Mouse (Mus musculus) embryonic facial prominence, embryonic 15.5 days (tissue): ENCODE measurements around the gene Tbl1x. TPM values are rescaled to one million over a fixed set of nuclear protein-coding genes. Genes with fewer than 3 reads are reported as not detected.

Source experiments
- ATAC-seq: fragments of 200-750 bp; cut with Nextera tagmentation; 2 replicates; pipeline ENCODE4 v1.8.0; 2017; ENCODE audit warnings: low read depth, moderate TSS enrichment; ENCODE audit not compliant: insufficient number of reproducible peaks, low FRiP score, low TSS enrichment
- H3K27ac ChIP-seq: fragments of 300-500 bp; sonication (generic); replicated peaks from 2 replicates; pipeline ENCODE4 v1.5.1; 2015; ENCODE audit warnings: mild to moderate bottlenecking, inconsistent platforms
- H3K27me3 ChIP-seq: fragments of 300-500 bp; sonication (generic); 2 replicates; pipeline ENCODE4 v1.6.1; 2015; ENCODE audit warnings: inconsistent platforms
- H3K36me3 ChIP-seq: fragments of 300-500 bp; sonication (generic); 2 replicates; pipeline ENCODE4 v1.6.1; 2015; ENCODE audit warnings: mild to moderate bottlenecking, inconsistent platforms
- H3K4me1 ChIP-seq: fragments of 300-500 bp; sonication (generic); 2 replicates; pipeline ENCODE4 v1.6.1; 2015; ENCODE audit warnings: inconsistent platforms
- H3K4me2 ChIP-seq: fragments of 300-500 bp; sonication (generic); replicated peaks from 2 replicates; pipeline ENCODE4 v1.6.1; 2015; ENCODE audit warnings: mild to moderate bottlenecking, inconsistent platforms
- H3K4me3 ChIP-seq: fragments of 300-500 bp; sonication (generic); replicated peaks from 2 replicates; pipeline ENCODE4 v1.5.1; 2015; ENCODE audit warnings: mild to moderate bottlenecking, inconsistent platforms
- H3K9ac ChIP-seq: fragments of 300-500 bp; sonication (generic); 2 replicates; pipeline ENCODE4 v1.6.1; 2015; ENCODE audit warnings: inconsistent platforms
- H3K9me3 ChIP-seq: fragments of 300-500 bp; sonication (generic); replicated peaks from 2 replicates; pipeline ENCODE4 v1.6.1; 2016; ENCODE audit warnings: inconsistent platforms
- WGBS: fragments of 180-500 bp; shearing (Covaris S2); methylation state at CpG from one replicate; pipeline ENCODE4 v1.1.7; 2015; 5-methylcytosine and 5-hydroxymethylcytosine counted together
- polyA plus RNA-seq: library from polyadenylated mRNA; unstranded; fragments of >200 nt; fragmentation: Nextera tagmentation; extraction: Ambion mirVana; gene quantifications from 2 replicates; pipeline ENCODE4 v1.2.1, GENCODE M21; 2015

Gene Tbl1x
- polyA plus RNA-seq, 1 experiment from 2014 or later: 67.1 TPM

- H3K4me3 ChIP-seq: no peak overlapping the region
- H3K4me2 ChIP-seq: no peak overlapping the region
- H3K4me1 ChIP-seq: no peaks in the 10 kb centered on the region
- no peak overlapping the region for H3K9ac ChIP-seq
- no peaks in the 10 kb centered on the region for H3K36me3 ChIP-seq
- no peaks in the 10 kb centered on the region for H3K9me3 ChIP-seq
- no peak for ATAC-seq
- 59% methylated on average over 3 of the region's 3 CpGs for WGBS
- H3K27ac ChIP-seq: no peak overlapping the region
- no peaks in the 10 kb centered on the region for H3K27me3 ChIP-seq
These were observed 66.3 kb downstream of the Tbl1x start for GRCm38 (mm10) chrX:77577108-77577507.

DNA sequence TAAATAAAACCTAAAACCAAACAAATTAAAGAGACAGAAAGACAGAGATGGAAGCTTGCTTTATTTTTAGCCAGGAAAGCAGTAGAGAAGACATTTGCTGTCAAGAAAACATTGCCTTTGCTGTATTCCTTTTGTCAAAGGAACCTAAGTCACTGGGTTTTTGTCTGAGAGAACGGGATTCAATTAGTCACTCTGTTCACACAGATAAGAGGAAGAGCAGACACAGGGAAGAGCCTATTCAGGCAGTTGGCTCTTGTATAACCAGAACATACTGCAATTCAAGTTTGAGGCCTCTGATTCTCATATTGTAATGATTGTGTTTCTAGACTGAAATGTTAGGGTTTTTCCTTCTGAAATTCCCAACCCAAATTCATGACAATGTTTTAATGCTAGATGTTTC, 67.4 kb downstream of the Tbl1x start:
- H3K27me3 ChIP-seq: no peaks in the 10 kb centered on the region
- H3K36me3 ChIP-seq: no peaks in the 10 kb centered on the region
- no peaks in the 10 kb centered on the region for H3K4me1 ChIP-seq
- H3K4me3 ChIP-seq: no peak overlapping the region
- ATAC-seq: no peak
- no peak overlapping the region for H3K27ac ChIP-seq
- 70% methylated on average over 1 of the region's 1 CpGs for WGBS
- no peak overlapping the region for H3K4me2 ChIP-seq
- H3K9ac ChIP-seq: no peak overlapping the region
- H3K9me3 ChIP-seq: no peaks in the 10 kb centered on the region

GRCm38 (mm10) chrX:77579964-77580363, 69.2 kb downstream of the Tbl1x start:
- Histone ChIP-seq H3K9me3 (no peaks in the 10 kb centered on the region), H3K4me3 (no peak overlapping the region), H3K27me3 (no peaks in the 10 kb centered on the region), H3K4me2 (no peak overlapping the region), H3K9ac (no peak overlapping the region), H3K27ac (no peak overlapping the region), H3K36me3 (no peaks in the 10 kb centered on the region), H3K4me1 (no peaks in the 10 kb centered on the region)
- no peak for ATAC-seq
- WGBS: 67% methylated on average over 4 of the region's 4 CpGs

GRCm38 (mm10) chrX:77585974-77586373, 75.2 kb downstream of the Tbl1x start:
- Histone ChIP-seq H3K4me1 (no peaks in the 10 kb centered on the region), H3K9me3 (no peaks in the 10 kb centered on the region), H3K27ac (no peak overlapping the region), H3K4me2 (no peak overlapping the region), H3K36me3 (no peaks in the 10 kb centered on the region), H3K9ac (no peak overlapping the region), H3K4me3 (no peak overlapping the region), H3K27me3 (no peaks in the 10 kb centered on the region)
- ATAC-seq: no peak
- 85% methylated on average over 2 of the region's 2 CpGs for WGBS

DNA sequence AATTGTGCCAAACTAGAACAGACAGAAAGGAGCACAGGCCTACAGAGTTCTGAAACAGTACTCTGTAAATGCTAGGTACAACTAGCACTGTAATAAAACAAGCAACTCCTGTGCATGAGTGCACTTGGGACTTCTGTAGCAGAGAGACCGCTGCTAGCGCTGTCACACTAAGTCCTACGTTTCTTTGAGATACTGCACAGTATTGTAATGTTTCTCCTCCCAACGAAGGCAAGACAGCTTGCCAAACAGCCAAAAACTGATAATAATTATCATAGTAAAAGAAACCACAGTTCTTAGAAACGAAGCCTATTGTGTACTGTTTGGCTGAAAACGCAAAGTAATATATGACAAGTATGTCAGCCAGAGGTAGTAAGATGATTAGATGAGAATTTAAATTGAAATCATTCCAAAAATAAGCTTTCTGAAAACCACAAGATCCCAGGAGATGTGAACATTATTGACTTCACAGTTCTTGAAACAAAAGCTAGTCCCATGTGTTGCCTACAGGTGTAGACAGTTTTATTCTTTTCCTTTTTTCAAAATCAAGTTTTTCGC, 83.9 kb downstream of the Tbl1x start:
- H3K4me1 ChIP-seq: no peaks in the 10 kb centered on the region
- H3K27ac ChIP-seq: no peak overlapping the region
- H3K27me3 ChIP-seq: no peaks in the 10 kb centered on the region
- H3K9ac ChIP-seq: no peak overlapping the region
- 67% methylated on average over 7 of the region's 7 CpGs for WGBS
- H3K4me2 ChIP-seq: no peak overlapping the region
- no peaks in the 10 kb centered on the region for H3K9me3 ChIP-seq
- H3K36me3 ChIP-seq: no peaks in the 10 kb centered on the region
- H3K4me3 ChIP-seq: no peak overlapping the region
- ATAC-seq: no peak

- no peaks in the 10 kb centered on the region for H3K4me1 ChIP-seq
- H3K27ac ChIP-seq: no peak overlapping the region
- H3K4me3 ChIP-seq: no peak overlapping the region
- no peak for ATAC-seq
- no peaks in the 10 kb centered on the region for H3K36me3 ChIP-seq
- H3K9ac ChIP-seq: no peak overlapping the region
- H3K4me2 ChIP-seq: no peak overlapping the region
- H3K27me3 ChIP-seq: no peaks in the 10 kb centered on the region
- H3K9me3 ChIP-seq: no peaks in the 10 kb centered on the region
These were observed 86.9 kb downstream of the Tbl1x start for GRCm38 (mm10) chrX:77597674-77598073.

GRCm38 (mm10) chrX:77598736-77599135, 87.9 kb downstream of the Tbl1x start:
- no peak for ATAC-seq
- Histone ChIP-seq H3K4me1 (no peaks in the 10 kb centered on the region), H3K4me3 (no peak overlapping the region), H3K4me2 (no peak overlapping the region), H3K9me3 (no peaks in the 10 kb centered on the region), H3K9ac (no peak overlapping the region), H3K36me3 (no peaks in the 10 kb centered on the region), H3K27ac (no peak overlapping the region), H3K27me3 (no peaks in the 10 kb centered on the region)
- WGBS: 67% methylated on average over 2 of the region's 2 CpGs

DNA sequence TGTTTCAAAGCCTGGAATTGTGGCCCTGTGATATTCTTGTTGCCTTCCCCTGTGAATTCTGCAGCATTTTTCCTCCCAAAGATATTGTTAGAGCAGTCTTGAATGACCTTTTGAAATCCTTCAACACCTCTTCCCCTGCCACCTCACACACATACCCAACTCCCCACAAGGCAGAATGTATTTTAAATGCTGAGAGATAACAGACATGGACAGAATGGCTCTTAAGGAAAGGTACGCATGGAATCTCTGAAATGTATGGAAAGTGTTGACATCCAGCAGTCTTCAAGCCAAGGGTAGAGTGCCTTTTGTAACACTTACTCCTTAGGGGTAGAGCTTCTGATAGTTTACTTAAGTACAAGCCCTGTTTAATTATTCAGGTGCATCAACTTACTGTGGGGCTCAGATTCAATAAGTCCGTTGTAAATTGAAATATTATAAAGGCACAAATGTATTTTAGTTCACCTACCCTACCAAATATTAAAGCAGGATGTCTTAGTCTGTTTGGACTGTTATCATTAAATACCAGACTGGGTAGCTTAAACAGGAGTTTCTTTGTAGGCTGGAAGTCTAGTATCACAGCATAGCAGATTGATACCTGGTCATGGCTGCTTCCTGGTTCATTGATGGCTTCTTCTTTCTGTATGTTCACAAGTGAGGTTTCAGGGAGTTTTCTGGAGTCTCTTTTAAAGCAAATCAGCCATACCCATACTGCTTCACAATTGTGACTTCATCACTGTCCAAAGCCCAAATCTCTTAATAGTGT, 92.9 kb downstream of the Tbl1x start:
- H3K4me1 ChIP-seq: no peaks in the 10 kb centered on the region
- H3K36me3 ChIP-seq: no peaks in the 10 kb centered on the region
- 83% methylated on average over 2 of the region's 2 CpGs for WGBS
- H3K4me2 ChIP-seq: no peak overlapping the region
- no peaks in the 10 kb centered on the region for H3K9me3 ChIP-seq
- ATAC-seq: no peak
- H3K4me3 ChIP-seq: no peak overlapping the region
- H3K27me3 ChIP-seq: no peaks in the 10 kb centered on the region
- no peak overlapping the region for H3K27ac ChIP-seq
- no peak overlapping the region for H3K9ac ChIP-seq

GRCm38 (mm10) chrX:77607488-77607887, 96.7 kb downstream of the Tbl1x start:
- Histone ChIP-seq H3K9me3 (no peaks in the 10 kb centered on the region), H3K4me3 (no peak overlapping the region), H3K27ac (no peak overlapping the region), H3K4me1 (no peaks in the 10 kb centered on the region), H3K9ac (no peak overlapping the region), H3K4me2 (no peak overlapping the region), H3K27me3 (no peaks in the 10 kb centered on the region), H3K36me3 (no peaks in the 10 kb centered on the region)
- WGBS: 69% methylated on average over 1 of the region's 1 CpGs
- ATAC-seq: no peak

DNA sequence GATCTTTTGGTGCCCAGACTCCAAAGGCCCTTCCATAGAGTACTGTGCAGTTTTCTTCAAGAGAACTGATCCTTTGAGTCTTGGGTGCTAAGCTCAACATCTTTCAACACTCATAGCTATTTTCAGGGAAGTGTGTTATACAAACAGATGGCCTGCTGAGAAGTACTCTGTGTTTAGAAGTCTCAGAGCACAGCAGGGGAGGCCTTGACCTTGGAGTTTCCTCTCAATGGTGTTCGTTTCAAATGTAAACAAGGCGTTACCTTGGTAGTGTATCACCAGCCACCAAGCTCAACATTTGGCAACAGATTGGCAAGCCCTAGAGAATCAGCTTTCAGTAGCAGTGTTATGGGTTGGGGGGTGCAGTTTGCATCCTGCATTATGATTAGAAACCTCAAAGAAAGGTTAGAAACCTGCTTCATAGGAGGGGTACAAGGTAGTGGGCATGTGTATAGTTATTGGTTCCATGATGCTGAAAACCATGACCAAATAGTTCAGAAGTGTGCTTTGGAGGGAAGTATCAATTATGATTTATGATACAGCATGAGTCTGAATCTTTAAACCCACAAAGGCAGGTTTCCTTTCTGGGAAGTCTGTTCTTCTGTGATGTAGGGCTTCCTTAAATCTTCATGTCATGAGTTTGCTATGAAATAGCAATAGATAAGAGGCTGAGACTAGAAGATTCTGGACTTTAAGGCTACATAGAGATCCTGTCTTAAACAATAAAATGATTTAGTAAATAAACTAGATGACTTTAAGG, 98.3 kb downstream of the Tbl1x start:
- Histone ChIP-seq H3K4me3 (no peak overlapping the region), H3K9me3 (no peaks in the 10 kb centered on the region), H3K4me2 (no peak overlapping the region), H3K27ac (no peak overlapping the region), H3K27me3 (no peaks in the 10 kb centered on the region), H3K9ac (no peak overlapping the region), H3K36me3 (no peaks in the 10 kb centered on the region), H3K4me1 (no peaks in the 10 kb centered on the region)
- WGBS: 59% methylated on average over 2 of the region's 2 CpGs
- no peak for ATAC-seq

DNA sequence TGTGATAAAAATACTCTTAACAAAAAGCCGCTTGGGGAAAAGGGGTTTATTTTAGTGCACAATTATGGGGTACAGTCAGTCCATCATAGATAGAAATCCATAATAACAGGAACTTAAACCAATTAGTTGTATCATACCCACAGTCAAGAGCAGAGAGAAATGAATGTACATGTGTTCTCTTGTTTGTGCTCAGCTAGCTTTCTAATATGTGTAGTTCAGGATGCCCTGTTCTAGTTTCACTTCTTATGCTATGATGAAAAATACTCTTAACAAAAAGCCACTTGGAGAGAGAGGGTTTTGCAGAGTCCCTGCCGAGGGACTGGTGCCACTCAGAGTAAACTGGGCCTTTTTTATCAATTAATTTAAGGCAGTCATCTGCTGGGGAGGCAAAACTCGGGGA, 101.1 kb downstream of the Tbl1x start:
- Histone ChIP-seq H3K27ac (no peak overlapping the region), H3K9me3 (no peaks in the 10 kb centered on the region), H3K9ac (no peak overlapping the region), H3K4me1 (no peaks in the 10 kb centered on the region), H3K36me3 (no peaks in the 10 kb centered on the region), H3K4me2 (no peak overlapping the region), H3K4me3 (no peak overlapping the region), H3K27me3 (no peaks in the 10 kb centered on the region)
- no peak for ATAC-seq
- WGBS: 74% methylated on average over 3 of the region's 3 CpGs
